Mouse (Mus musculus) spleen, postnatal 4 days (tissue): ENCODE results near the gene 3110070M22Rik.
"Not testable (repeated sequence)": the region's sequence is repeated elsewhere in the genome, so short reads cannot be mapped to it uniquely, and the experiment has no call there.

Experiments used
- DNase-seq, 2 experiments: peaks; one replicate each; pipeline ENCODE4 v3.0.0; 2022; ENCODE audit warnings: low spot score in 2 of 2

Gene 3110070M22Rik

DNA sequence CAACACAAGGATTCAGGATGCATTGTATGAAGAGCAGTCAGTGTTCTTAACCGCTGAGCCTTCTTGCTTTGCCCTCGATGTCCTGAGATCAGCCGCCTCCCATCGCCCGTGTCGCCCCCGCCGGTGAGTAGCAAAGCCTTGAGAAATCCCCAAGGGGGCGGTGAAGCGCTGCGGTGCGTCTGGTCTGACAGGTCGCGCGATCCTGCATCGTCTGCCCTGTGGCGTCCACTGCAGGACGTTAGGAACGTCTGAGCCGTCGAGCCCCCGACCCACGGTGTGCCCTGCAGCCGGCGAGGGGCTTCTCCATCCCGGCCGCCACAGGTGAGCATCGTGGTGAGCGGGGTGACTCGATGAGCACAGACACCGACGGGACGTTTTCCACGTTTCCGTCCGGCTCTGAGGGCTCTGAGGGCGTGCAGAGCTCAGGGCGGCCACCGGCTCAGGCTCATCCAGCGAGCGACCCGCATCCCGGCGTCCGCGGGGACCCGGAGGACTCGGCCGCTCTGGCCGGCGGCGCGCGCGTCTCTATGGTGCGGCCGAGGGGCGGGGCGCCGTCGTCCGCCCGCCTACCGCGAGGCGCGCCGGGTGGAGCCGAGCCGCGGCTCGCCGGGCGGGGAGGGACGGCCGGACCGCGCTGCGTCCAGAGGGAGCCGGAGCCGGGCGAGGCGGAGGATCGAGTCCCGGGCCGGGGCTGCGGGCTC is at the start of gene 3110070M22Rik, which contains the start of gene Tmem267:
3110070M22Rik (minus strand) TSS at position 504 of the 701 bp plus-strand sequence.
Tmem267 (plus strand) TSS at position 160 of the 701 bp plus-strand sequence.
- DNase-seq = peak; percentile 83 to 95

DNA sequence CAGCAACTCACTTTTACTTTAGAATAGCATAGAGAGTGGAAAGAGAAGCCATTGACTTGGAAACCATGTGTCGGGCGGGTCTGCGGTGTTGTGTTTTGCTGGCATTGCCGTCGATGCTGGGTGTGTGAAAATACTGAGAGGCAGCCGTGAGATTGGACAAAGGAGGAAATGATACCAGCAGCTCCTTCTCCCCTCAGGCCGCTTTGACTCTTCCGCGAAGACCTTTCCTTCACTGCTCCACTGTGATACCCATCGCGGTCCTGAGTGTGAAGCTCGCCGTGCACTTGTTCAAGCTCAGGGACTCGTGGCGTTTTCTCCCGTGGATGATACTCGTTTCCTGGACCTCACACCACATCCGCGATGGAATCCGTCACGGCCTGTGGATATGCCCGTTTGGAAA is 6.8 kb upstream of the 3110070M22Rik start:
- DNase-seq = not testable (repeated sequence)

DNA sequence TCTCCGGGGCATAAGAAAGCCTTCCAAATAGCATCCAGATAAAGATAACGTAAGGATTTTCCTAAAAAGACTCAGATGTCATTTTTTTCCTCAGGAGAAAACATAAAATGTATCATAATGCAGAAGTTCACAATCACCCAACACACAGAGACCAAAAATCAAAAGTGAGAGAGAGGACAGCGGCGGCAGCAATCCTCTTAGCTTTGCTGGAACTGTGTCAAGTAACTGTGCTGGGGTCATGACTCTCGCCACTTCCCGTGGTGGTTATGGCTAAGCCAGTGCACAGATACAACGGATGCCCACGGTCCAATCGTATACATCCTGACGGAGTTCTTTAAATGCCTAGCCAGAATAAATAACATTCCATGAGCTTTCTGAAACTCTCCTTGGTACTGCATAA is 3.9 kb upstream of the 3110070M22Rik start:
- peak in 1 of 2 experiments; percentile 58 for DNase-seq

DNA sequence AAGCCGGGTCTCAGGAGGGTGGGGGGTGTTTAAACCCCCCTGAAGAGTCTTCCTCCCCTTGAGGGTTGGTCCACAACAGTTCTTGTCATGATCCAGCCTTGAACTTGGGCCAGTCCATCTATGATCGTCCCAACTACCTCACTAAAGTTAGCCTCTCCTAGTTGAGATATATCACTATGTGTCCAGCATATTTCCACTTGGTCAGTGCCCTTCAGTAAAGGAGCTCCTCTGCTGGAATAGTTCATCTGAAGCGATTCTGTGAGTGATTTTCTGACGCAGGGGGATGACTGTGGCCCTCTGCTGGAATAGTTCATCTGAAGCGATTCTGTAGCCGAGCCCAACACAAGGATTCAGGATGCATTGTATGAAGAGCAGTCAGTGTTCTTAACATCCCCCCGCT is 829 bp downstream of the 3110070M22Rik start:
- no peak for DNase-seq

DNA sequence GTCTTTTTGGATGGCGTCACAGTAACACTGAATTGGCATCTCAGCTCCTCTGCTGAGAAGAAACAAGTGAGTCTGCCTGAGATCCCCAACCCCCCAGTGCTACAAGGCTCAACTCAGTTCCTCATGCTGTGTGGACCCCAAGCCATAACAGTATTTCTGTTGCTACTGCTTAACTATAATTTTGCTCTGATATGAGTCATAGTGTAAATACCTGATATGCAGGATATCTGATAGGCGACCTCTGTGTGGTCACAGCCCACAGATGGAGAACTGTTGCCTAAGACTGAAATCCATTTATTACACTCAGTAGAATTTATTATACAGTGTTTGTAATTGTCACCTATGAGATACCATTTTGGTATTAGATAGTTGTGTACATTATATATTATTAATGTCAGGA is 10.4 kb downstream of the 3110070M22Rik start:
- no peak for DNase-seq

DNA sequence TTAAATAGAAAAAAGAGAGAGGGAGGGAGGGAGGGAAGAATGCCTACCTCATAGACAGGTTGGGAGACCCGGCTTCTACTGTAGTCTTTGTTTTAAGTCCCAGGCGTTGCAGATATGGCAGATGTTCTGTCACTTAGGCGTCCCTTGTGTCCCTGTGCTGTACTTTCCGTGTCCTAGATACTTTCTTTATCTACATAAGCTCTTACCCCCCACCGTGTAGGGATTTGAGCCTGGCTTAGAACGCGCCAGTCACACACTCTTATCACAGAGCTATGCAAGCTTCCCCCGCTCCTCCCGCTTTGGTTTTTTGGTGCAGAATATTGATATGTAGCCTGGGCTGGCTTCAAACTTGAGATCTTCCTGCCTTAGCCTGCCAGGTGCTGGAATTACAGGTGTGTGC is 11.6 kb downstream of the 3110070M22Rik start:
- no peak for DNase-seq

DNA sequence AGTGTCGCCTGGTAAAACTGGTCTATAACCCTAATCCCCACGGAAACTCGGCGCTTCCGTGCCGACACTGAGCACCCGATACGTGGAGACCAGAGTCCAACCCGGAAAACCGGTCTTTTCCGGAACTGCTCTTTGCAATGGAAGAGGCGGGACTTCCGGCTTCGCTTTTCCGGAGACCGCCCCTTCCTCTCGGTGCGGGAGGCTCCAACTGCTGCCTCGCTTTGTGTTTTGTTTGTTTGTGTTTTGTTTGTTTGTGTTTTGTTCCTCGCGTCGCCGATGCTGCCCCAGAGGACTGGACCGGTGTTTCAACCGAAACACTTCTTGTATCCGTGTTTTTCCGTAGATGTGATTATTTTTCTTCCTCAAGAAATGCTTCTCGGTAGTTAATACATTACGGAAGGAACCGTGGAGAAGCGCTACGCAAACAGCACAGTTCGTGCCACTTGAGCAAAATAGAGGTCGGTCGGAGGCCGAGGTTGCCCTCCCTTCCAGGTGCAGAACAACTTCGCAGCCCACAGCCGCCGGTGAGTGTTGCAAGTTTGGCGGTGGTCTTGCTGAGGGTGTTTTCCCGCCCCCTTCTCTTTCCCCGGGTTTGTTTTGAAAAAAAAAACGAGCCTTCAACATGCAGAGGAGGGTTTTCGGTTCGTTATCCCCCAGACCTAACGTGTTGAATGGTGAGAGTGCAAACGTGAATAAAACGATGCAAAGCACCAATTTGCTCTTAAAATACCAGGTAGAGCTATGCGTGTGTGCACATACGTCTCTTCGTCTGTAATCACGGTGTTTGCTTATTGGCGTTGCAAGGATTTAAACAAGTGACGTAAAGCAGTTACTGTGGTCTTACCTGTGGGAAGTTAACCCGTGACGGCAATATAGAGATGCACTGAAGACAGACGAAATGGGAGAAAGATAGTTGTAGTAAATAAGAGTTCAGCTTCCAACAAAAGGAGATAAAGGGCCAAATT is 25.3 kb downstream of the 3110070M22Rik start, which contains the start of gene 4833420G17Rik:
4833420G17Rik (plus strand) TSS at position 173 of the 965 bp plus-strand sequence.
- DNase-seq = peak; percentile 85 to 92

DNA sequence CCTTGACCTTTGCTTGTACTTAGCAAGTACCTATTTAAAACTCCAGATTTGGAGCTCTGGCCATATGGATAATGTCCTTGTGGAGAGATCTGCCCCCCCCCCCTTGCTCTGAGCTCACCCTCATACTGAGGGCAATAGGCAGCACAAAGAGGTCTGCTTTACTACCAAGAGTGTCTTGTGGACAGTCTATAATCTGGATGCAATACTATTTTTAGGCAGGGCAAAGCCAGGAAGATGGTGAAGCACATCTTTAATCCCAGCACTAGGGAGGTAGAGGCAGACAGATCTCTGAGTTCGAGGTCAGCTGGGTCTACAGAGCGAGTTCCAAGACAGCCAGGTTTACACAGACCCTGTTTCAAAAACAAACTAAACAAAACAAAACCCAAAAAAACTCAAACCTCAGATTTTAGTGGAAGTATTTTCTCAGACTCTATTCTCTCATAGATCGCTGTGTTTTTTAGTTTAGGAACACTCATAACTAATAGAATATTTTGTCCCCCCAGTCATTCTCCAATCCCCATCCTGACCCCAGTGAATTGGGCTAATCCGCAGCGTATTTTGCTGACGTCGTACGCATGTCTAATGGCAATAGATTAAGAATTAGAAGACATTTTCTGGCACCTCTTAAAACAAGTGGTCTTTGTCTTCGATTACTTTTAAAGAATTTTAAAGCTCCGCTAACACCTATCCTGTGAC is 26.1 kb downstream of the 3110070M22Rik start:
- DNase-seq = no peak

DNA sequence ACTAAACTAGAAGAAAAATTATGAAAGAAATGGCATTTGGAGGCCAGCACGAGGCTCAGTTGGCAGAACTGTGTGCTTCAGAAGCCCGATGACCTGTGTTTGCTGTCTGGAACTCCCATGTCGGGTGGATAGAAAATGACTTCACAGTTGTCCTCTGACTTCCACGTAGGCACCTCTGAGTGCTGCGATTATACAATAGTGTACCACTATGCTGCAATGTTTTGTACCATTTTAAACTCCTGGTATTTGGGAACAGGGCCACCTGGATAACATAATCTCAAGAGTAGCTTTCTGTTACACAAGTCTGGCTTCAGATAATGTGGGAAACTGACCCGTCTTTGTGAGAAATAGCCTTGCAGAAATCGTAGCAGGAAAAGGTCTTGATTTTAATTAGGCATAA is 31.8 kb downstream of the 3110070M22Rik start:
- DNase-seq = no peak

DNA sequence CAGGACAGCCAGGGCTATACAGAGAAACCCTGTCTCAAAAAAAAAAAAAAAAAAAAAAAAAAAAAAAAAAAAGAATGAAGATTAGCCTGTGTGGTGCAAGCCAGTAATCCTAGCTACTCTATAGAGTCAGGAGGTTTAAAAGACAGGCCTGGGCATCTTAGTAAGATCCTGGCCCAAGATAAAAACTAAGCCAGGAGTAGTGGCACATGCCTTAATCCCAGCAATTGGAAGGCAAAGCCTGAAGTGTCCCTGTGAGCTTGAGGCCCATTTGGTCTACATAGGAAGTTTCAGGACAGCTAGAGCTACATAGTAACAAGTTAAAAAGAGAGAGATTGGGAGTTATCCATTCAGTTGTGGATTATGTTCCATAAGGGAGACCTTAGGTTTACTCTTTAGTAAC is 33.1 kb downstream of the 3110070M22Rik start:
- no peak for DNase-seq

DNA sequence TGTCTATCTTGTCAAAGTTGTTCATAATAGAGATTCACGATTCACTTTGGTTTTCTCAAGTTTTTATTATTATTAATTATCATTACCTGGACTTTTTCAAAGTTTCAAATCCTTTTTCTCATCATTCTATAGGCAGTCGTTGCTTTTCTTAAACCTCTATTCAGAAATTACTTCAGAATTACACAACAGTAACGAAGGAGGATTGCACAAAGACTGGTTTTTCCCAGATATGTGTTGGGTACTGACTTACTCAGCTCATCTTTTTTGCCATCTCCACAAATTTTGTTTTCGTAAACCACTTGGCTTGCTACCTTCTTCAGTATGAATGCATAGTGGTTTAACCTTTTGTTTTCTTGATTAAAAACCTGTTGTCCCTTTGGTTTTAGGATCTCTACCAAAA is 34.6 kb downstream of the 3110070M22Rik start:
- no peak for DNase-seq

DNA sequence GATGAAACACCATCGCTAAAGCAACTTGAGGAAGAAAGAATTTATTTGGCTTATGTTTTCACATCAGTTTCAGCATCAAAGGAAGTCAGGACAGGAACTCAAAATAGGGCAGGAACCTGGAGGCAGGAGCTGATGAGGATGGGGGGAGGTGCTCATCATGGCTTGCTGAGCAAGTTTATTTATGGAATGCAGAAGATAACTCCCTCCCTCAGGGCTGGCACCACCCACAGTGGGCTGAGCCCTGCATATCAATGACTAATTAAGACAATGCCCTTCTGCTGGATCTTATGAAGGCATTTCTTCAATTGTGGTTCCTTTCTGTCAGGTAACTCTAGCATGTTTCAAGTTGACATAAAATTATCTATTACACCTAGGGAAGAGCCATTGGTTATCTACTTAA is 45.9 kb downstream of the 3110070M22Rik start:
- no peak for DNase-seq
